Mouse (Mus musculus) forebrain, postnatal 0 days (tissue): ENCODE measurements around the gene Svbp. TPM values are rescaled to one million over a fixed set of nuclear protein-coding genes. Genes with fewer than 3 reads are reported as not detected.

Experiments used
- ATAC-seq: fragments of 200-750 bp; cut with Nextera tagmentation; 2 replicates; pipeline ENCODE4 v1.8.0; 2017; ENCODE audit warnings: mild to moderate bottlenecking, moderate library complexity
- DNase-seq: peaks from one replicate; pipeline ENCODE4 v3.0.0-alpha.2; 2015
- H3K27ac ChIP-seq: fragments of 300-500 bp; sonication (generic); 2 replicates; pipeline ENCODE4 v1.5.1; 2014; ENCODE audit warnings: low read depth, mild to moderate bottlenecking, antibody characterized with exemption, low read length, moderate library complexity, mixed read lengths
- H3K27me3 ChIP-seq: fragments of 300-500 bp; sonication (generic); 2 replicates; pipeline ENCODE4 v1.6.1; 2014; ENCODE audit warnings: mild to moderate bottlenecking, low read length, mixed read lengths; ENCODE audit not compliant: insufficient read depth
- H3K36me3 ChIP-seq: fragments of 300-500 bp; sonication (generic); 2 replicates; pipeline ENCODE4 v1.6.1; 2014; ENCODE audit warnings: mild to moderate bottlenecking, moderate library complexity; ENCODE audit not compliant: insufficient read depth
- H3K4me1 ChIP-seq: fragments of 300-500 bp; sonication (generic); 2 replicates; pipeline ENCODE4 v1.6.1; 2014; ENCODE audit warnings: antibody characterized with exemption; ENCODE audit not compliant: insufficient read depth
- H3K4me2 ChIP-seq: fragments of 300-500 bp; sonication (generic); 2 replicates; pipeline ENCODE4 v1.6.1; 2014; ENCODE audit warnings: low read depth, mild to moderate bottlenecking, moderate library complexity
- H3K4me3 ChIP-seq: fragments of 300-500 bp; sonication (generic); 2 replicates; pipeline ENCODE4 v1.5.1; 2014; ENCODE audit warnings: low read depth, low read length, mixed read lengths
- H3K9ac ChIP-seq: fragments of 300-500 bp; sonication (generic); 2 replicates; pipeline ENCODE4 v1.6.1; 2014; ENCODE audit warnings: mild to moderate bottlenecking
- H3K9me3 ChIP-seq: fragments of 300-500 bp; sonication (generic); 2 replicates; pipeline ENCODE4 v1.6.1; 2016; ENCODE audit warnings: low read length
- CTCF ChIP-seq: sonication (generic); IDR thresholded peaks from 2 replicates; pipeline ENCODE4 v1.5.1; 2016; ENCODE audit warnings: antibody characterized with exemption, control low read depth, low read depth
- WGBS: fragments of 180-500 bp; shearing (Covaris S2); extraction: QIAGEN DNeasy Blood & Tissue Kit; methylation state at CpG from one replicate; pipeline ENCODE4 v1.1.7; 2014; 5-methylcytosine and 5-hydroxymethylcytosine counted together
- polyA plus RNA-seq: library from polyadenylated mRNA; unstranded; fragments of >200 nt; fragmentation: Nextera tagmentation; extraction: Ambion mirVana; gene quantifications from 2 replicates; pipeline ENCODE4 v1.2.1, GENCODE M21; 2015
- total RNA-seq: library from RNA; depleted of rRNA; stranded (reverse); fragments of >200 nt; gene quantifications from 2 replicates; pipeline ENCODE4 v1.2.3, GENCODE M21; 2014

The Svbp gene
- total and polyA plus RNA-seq, 2 experiments from 2014 or later = 124 to 227 TPM

DNA sequence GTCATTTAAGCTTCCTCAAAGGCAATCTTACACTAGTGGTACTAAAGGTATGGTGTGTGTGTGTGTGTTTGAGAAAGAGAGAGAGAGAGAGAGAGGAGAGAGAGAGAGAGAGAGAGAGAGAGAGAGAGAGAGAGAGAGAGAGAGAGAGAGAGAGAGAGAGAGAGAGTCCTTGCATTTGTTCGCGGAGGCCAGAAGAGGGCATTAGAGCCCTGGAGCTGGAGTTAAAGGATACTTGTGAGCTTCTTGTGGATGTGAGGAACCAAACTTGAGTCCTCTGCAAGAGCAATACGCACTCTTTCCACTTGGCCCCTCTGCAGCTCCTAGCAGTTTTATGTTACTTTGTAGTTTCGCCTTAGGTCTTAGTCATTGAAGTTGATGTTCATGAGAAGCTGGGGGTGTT, 32.1 kb upstream of the Svbp start:
- DNase-seq (no peak), ATAC-seq (no peak)
- H3K9me3 ChIP-seq = no peaks in the 10 kb centered on the region
- H3K4me3 ChIP-seq = no peak overlapping the region
- no peaks in the 10 kb centered on the region for H3K4me1 ChIP-seq
- TF ChIP-seq CTCF = no peak
- WGBS = 90% methylated on average over 4 of the region's 4 CpGs
- no peak overlapping the region for H3K27ac ChIP-seq
- no peak overlapping the region for H3K9ac ChIP-seq
- no peaks in the 10 kb centered on the region for H3K36me3 ChIP-seq
- H3K27me3 ChIP-seq = no peaks in the 10 kb centered on the region
- no peak overlapping the region for H3K4me2 ChIP-seq

DNA sequence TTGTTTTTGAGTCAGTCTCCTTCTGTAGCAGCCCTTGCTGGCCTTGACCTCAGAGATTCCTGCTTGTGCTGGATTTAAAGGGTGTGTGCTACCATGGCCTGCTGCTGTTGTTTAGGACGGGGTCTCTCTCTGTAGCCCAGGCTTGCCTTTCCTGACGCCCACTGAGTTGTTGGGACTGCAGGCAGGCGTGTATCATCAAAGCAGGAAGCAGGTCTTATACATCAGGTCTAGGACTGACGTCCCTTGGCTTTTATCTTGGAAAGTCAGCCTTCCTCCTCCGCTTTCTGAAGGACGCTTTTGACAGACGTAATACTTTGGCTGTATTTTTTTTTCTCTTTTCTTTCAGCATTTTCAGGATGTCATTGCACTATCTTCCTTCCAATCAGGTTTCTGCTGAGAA, 29.2 kb upstream of the Svbp start:
- Histone ChIP-seq H3K4me1 (no peaks in the 10 kb centered on the region), H3K27me3 (no peaks in the 10 kb centered on the region), H3K4me2 (no peak overlapping the region), H3K36me3 (peaks cover 9% of the 10 kb centered on the region), H3K27ac (no peak overlapping the region), H3K4me3 (no peak overlapping the region), H3K9ac (no peak overlapping the region), H3K9me3 (no peaks in the 10 kb centered on the region)
- 78% methylated on average over 7 of the region's 7 CpGs for WGBS
- TF ChIP-seq CTCF = no peak
- ATAC-seq = no peak
- DNase-seq = no peak

- ATAC-seq = no peak
- no peak for DNase-seq
- Histone ChIP-seq H3K4me3 (no peak overlapping the region), H3K9me3 (no peaks in the 10 kb centered on the region), H3K4me1 (no peaks in the 10 kb centered on the region), H3K4me2 (no peak overlapping the region), H3K9ac (no peak overlapping the region), H3K27me3 (no peaks in the 10 kb centered on the region), H3K27ac (no peak overlapping the region), H3K36me3 (peaks cover 9% of the 10 kb centered on the region)
- no peak for TF ChIP-seq CTCF
- WGBS = 86% methylated on average over 4 of the region's 4 CpGs
Measured at GRCm38 (mm10) chr4:119167068-119167467, 28.0 kb upstream of the Svbp start.

- Histone ChIP-seq H3K4me3 (no peak overlapping the region), H3K4me1 (no peaks in the 10 kb centered on the region), H3K4me2 (no peak overlapping the region), H3K9ac (no peak overlapping the region), H3K27ac (no peak overlapping the region), H3K27me3 (no peaks in the 10 kb centered on the region), H3K36me3 (peaks cover 9% of the 10 kb centered on the region), H3K9me3 (no peaks in the 10 kb centered on the region)
- DNase-seq = peak; percentile 90
- 2% methylated on average over 4 of the region's 4 CpGs for WGBS
- peak; percentile 53 for ATAC-seq
- peak; percentile 89 for TF ChIP-seq CTCF
Measured at GRCm38 (mm10) chr4:119167663-119168062, 27.4 kb upstream of the Svbp start.

GRCm38 (mm10) chr4:119172919-119173650, 22.0 kb upstream of the Svbp start:
- ATAC-seq = no peak
- no peak for DNase-seq
- WGBS = 40% methylated on average over 18 of the region's 18 CpGs
- peak overlapping the region; percentile 63 for H3K4me2 ChIP-seq
- no peak for TF ChIP-seq CTCF
- no peaks in the 10 kb centered on the region for H3K9me3 ChIP-seq
- H3K27me3 ChIP-seq = no peaks in the 10 kb centered on the region
- H3K36me3 ChIP-seq = peaks cover 9% of the 10 kb centered on the region
- peak overlapping the region; percentile 84 for H3K4me3 ChIP-seq
- H3K4me1 ChIP-seq = peaks cover 4% of the 10 kb centered on the region; the same call in 1 of the 2 replicates
- no peak overlapping the region for H3K27ac ChIP-seq
- H3K9ac ChIP-seq = peak overlapping the region; percentile 71

- Histone ChIP-seq H3K27ac (peak within 1 kb of the TSS; percentile 35; the same call in 1 of the 2 replicates), H3K4me2 (peak within 1 kb of the TSS; percentile 63), H3K36me3 (peaks cover 9% of the 10 kb centered on the region), H3K27me3 (no peaks in the 10 kb centered on the region), H3K9me3 (no peaks in the 10 kb centered on the region), H3K4me3 (peak within 1 kb of the TSS; percentile 84), H3K9ac (peak within 1 kb of the TSS; percentile 71), H3K4me1 (peaks cover 4% of the 10 kb centered on the region; the same call in 1 of the 2 replicates)
- ATAC-seq = peak; percentile 100
- no peak for TF ChIP-seq CTCF
- DNase-seq = peak; percentile 95
- 1% methylated on average over 40 of the region's 40 CpGs for WGBS
Measured at GRCm38 (mm10) chr4:119173851-119174453, 21.2 kb upstream of the Svbp start, which contains the start of gene Zfp691. TSS of gene Zfp691 (minus strand) at chr4:119174195.

DNA sequence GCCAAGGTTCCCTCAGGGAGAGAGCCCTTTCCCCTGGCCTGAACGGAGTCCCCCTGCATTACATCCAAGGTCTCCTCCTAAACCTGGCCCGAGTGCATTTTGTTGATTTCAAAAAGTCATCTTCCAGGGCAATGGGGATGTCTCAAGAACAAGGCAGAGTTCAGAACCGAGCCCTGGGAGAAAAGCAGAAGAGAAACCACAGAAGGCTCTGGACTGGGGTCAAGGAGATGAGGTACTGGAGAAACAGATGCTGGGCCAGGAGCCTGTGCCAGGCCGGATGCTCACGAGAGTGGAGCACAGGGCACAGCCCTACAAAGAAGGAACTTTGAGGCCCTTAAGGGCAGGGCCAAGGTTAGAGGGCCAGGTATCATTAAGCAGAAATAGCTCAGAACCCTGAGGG, 17.4 kb upstream of the Svbp start:
- no peak for DNase-seq
- Histone ChIP-seq H3K9ac (no peak overlapping the region), H3K4me3 (no peak overlapping the region), H3K36me3 (no peaks in the 10 kb centered on the region), H3K4me2 (no peak overlapping the region), H3K9me3 (no peaks in the 10 kb centered on the region), H3K4me1 (peaks cover 4% of the 10 kb centered on the region; the same call in 1 of the 2 replicates), H3K27me3 (no peaks in the 10 kb centered on the region), H3K27ac (no peak overlapping the region)
- no peak for ATAC-seq
- TF ChIP-seq CTCF = no peak
- WGBS = 85% methylated on average over 5 of the region's 5 CpGs
